Mouse (Mus musculus): ENCODE measurements at regions not wholly inside any gene's neighbourhood (a gene's known extent, or its start where the extent isn't known, plus 50 kb on each side); places are given as distances from the start of the nearest gene placed in this dataset.

DNA sequence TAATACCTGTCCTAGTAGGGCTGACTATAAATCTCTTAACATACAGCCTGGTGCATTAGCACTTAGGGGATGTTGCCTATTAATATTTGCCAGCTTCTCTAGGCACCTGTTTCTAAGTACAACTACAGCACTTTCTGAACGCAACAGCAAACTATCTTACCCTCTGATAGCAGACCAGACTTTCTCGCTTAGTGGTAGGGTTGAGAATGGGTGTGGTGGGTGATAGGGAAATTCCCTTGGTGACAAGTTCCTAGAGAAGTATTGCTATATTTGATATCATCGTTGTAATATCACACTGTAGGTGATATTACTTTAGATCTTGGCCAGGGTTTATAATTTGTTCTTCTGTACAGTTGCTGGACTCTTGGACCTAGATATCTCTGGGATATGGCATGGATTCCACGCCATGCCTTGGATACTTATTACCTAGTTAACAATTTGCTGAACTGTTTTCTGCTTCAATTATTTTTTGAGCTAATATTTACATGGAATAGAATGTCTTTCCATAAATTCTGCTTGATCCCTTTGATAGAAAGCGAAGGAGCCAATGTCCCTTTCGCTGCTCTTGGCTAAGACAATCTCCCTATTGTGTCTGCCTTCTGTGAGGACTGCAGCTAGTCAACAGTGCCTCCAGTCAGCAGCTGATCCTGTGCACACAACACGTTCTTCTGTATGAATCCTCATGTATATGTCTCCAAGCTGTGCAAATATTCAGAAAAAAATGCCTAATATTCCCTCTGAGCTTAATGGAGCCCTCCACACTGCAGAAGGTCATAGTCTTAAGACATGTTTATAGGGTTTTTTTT is 269.0 kb upstream of the Pik3r1 start:
- no peaks in the 10 kb centered on the region for H3K36me3 ChIP-seq (ENCODE audit: control insufficient read depth, insufficient read depth, low read length)
- ATAC-seq (ENCODE audit: low FRiP score, low TSS enrichment), result no peak
- no peaks in the 10 kb centered on the region for H3K9me3 ChIP-seq (ENCODE audit: control insufficient read depth, low read length)
- H3K4me2 ChIP-seq (replicated peaks; ENCODE audit: low read depth, low read length), result no peak overlapping the region
- H3K4me1 ChIP-seq (ENCODE audit: control insufficient read depth, insufficient read depth, low read length), result no peaks in the 10 kb centered on the region
- H3K27ac ChIP-seq (ENCODE audit: low read depth, low read length), result no peak overlapping the region
- no peaks in the 10 kb centered on the region for H3K27me3 ChIP-seq (ENCODE audit: control insufficient read depth, insufficient read depth, low read length)
- WGBS, result 83% methylated on average over 7 of the region's 7 CpGs
- no peak overlapping the region for H3K9ac ChIP-seq (ENCODE audit: low read depth, low read length)
- H3K4me3 ChIP-seq (ENCODE audit: low read length), result no peak overlapping the region

DNA sequence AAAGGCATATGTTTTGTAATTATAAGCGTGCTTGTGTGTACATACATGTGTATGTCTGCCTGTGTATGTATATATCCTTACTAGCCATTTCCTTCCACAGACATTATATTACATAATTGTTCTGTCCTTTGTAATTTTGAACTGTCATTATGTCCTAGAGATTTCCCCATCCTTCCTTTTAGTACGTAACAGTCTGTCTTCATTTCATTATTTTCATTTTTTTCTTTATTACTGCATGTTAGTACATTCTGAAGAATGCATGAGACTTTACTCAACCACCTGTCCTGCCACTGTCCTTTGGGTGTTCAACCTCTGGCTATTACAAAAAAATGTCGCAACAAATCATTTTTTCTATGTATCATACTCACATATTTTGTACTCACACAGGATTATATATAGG is 292.2 kb upstream of the Pik3r1 start:
- ATAC-seq (ENCODE audit: low FRiP score, low TSS enrichment), result no peak
- Histone ChIP-seq H3K4me2 (replicated peaks; ENCODE audit: low read depth, low read length) (no peak overlapping the region), H3K4me3 (ENCODE audit: low read length) (no peak overlapping the region), H3K9ac (ENCODE audit: low read depth, low read length) (no peak overlapping the region), H3K4me1 (ENCODE audit: control insufficient read depth, insufficient read depth, low read length) (no peaks in the 10 kb centered on the region), H3K27ac (ENCODE audit: low read depth, low read length) (no peak overlapping the region), H3K27me3 (ENCODE audit: control insufficient read depth, insufficient read depth, low read length) (no peaks in the 10 kb centered on the region), H3K36me3 (ENCODE audit: control insufficient read depth, insufficient read depth, low read length) (no peaks in the 10 kb centered on the region), H3K9me3 (ENCODE audit: control insufficient read depth, low read length) (no peaks in the 10 kb centered on the region)
- WGBS, result 93% methylated on average over 3 of the region's 3 CpGs

DNA sequence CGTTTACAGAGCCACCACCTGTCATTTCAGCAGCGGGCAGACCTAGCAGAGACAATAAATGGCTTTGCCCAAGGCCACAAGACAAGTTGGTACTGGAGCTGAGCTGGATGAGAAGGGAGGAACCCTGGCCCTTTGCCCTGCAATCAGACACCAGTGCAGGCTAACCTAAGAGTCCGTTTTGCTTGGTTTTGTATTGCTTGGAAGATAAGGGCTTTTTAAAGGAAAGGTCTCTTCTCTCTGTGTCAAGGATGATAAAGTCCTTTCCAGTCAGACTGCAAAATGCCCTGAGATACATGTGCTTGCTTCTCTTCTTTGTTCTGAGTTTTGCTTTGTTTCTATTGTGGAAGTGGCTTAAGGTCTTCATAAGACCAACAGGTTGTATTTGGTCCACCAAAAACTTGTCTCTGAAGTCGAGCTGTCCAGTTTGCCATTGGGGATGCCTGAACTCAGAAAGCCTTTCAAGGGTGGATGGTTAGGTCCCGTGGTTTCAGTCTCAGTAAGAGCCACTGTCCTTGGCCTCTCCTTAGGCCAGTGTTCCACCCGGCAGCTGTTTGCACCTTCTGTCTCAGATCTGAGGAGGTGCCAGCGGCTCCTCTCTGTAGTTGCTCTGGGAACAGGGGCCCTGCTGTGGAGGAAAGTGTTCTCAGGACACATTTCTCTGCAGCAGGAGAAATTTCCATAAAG is 296.7 kb upstream of the Pik3r1 start:
- no peaks in the 10 kb centered on the region for H3K27me3 ChIP-seq (ENCODE audit: control insufficient read depth, insufficient read depth, low read length)
- H3K36me3 ChIP-seq (ENCODE audit: control insufficient read depth, insufficient read depth, low read length), result no peaks in the 10 kb centered on the region
- ATAC-seq (ENCODE audit: low FRiP score, low TSS enrichment), result peak; percentile 32; the same call in 1 of the 2 replicates
- H3K4me2 ChIP-seq (replicated peaks; ENCODE audit: low read depth, low read length), result no peak overlapping the region
- WGBS, result 19% methylated on average over 7 of the region's 7 CpGs
- H3K4me3 ChIP-seq (ENCODE audit: low read length), result no peak overlapping the region
- H3K4me1 ChIP-seq (ENCODE audit: control insufficient read depth, insufficient read depth, low read length), result no peaks in the 10 kb centered on the region
- no peak overlapping the region for H3K9ac ChIP-seq (ENCODE audit: low read depth, low read length)
- H3K9me3 ChIP-seq (ENCODE audit: control insufficient read depth, low read length), result no peaks in the 10 kb centered on the region
- H3K27ac ChIP-seq (ENCODE audit: low read depth, low read length), result no peak overlapping the region

DNA sequence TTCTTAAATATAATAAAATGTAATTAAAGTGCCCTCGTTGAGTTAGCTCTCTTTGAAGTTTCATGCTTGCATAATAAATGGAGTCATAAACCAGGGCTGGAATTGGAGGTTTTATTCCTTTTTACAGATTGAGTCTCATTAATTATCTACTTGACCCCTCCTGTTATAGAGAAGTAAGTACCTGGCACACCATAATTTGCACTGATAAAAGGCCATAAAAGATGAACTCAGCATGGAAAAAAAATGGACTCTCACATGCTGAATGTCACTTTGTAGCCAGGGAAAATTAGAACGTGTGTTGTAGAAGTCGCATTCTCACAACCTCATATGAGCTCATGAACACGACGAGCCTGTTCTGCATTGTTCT is 297.2 kb upstream of the Pik3r1 start:
- WGBS, result 57% methylated on average over 5 of the region's 5 CpGs
- Histone ChIP-seq H3K9me3 (ENCODE audit: control insufficient read depth, low read length) (no peaks in the 10 kb centered on the region), H3K4me2 (replicated peaks; ENCODE audit: low read depth, low read length) (no peak overlapping the region), H3K9ac (ENCODE audit: low read depth, low read length) (no peak overlapping the region), H3K4me3 (ENCODE audit: low read length) (no peak overlapping the region), H3K27me3 (ENCODE audit: control insufficient read depth, insufficient read depth, low read length) (no peaks in the 10 kb centered on the region), H3K36me3 (ENCODE audit: control insufficient read depth, insufficient read depth, low read length) (no peaks in the 10 kb centered on the region), H3K27ac (ENCODE audit: low read depth, low read length) (no peak overlapping the region), H3K4me1 (ENCODE audit: control insufficient read depth, insufficient read depth, low read length) (no peaks in the 10 kb centered on the region)
- no peak for ATAC-seq (ENCODE audit: low FRiP score, low TSS enrichment)

DNA sequence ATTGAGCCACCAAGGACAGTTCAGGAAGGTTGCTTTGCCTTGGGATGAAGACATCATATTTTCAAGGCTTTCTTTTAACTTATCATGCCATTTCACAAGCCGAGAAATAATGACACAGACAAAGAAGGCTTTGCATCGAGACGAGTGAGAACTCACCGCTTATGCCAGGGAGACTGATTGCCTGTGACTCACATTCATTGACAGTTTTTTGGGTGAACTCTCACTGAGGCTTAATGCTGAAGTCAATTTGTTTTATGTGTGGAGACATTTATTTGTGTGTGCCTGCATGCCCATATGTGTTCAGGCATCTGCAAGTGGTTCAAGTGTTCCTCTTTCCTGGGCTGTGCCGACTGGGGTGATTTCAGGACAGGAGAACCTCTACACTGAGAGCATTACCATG is 297.8 kb upstream of the Pik3r1 start:
- Histone ChIP-seq H3K4me3 (ENCODE audit: low read length) (no peak overlapping the region), H3K9ac (ENCODE audit: low read depth, low read length) (no peak overlapping the region), H3K36me3 (ENCODE audit: control insufficient read depth, insufficient read depth, low read length) (no peaks in the 10 kb centered on the region), H3K27ac (ENCODE audit: low read depth, low read length) (no peak overlapping the region), H3K4me1 (ENCODE audit: control insufficient read depth, insufficient read depth, low read length) (no peaks in the 10 kb centered on the region), H3K9me3 (ENCODE audit: control insufficient read depth, low read length) (no peaks in the 10 kb centered on the region), H3K27me3 (ENCODE audit: control insufficient read depth, insufficient read depth, low read length) (no peaks in the 10 kb centered on the region), H3K4me2 (replicated peaks; ENCODE audit: low read depth, low read length) (no peak overlapping the region)
- ATAC-seq (ENCODE audit: low FRiP score, low TSS enrichment), result no peak
- WGBS, result 81% methylated on average over 5 of the region's 5 CpGs

DNA sequence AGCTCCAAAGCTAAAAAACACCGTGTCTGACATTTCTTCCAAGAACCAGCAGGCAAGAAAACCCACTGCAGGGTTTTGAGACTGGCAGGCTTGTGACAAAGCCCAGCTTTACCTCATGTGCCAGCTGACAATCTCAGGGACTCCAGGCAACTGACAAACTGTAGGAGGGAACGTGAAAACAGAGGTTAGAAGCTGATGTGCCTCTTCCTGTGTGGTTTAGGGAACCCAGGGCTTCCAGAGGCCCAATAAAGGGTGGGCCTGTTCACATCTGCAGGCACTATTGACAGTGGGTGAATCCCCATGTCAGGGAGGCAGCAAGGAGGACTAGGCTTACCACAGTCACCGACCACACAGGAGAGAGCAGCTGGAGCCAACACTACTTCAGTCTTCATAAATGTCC is 302.7 kb upstream of the Pik3r1 start:
- Histone ChIP-seq H3K9me3 (ENCODE audit: control insufficient read depth, low read length) (no peaks in the 10 kb centered on the region), H3K4me1 (ENCODE audit: control insufficient read depth, insufficient read depth, low read length) (no peaks in the 10 kb centered on the region), H3K4me2 (replicated peaks; ENCODE audit: low read depth, low read length) (no peak overlapping the region), H3K4me3 (ENCODE audit: low read length) (no peak overlapping the region), H3K9ac (ENCODE audit: low read depth, low read length) (no peak overlapping the region), H3K27me3 (ENCODE audit: control insufficient read depth, insufficient read depth, low read length) (no peaks in the 10 kb centered on the region), H3K36me3 (ENCODE audit: control insufficient read depth, insufficient read depth, low read length) (no peaks in the 10 kb centered on the region), H3K27ac (ENCODE audit: low read depth, low read length) (no peak overlapping the region)
- ATAC-seq (ENCODE audit: low FRiP score, low TSS enrichment), result no peak
- 56% methylated on average over 3 of the region's 3 CpGs for WGBS

DNA sequence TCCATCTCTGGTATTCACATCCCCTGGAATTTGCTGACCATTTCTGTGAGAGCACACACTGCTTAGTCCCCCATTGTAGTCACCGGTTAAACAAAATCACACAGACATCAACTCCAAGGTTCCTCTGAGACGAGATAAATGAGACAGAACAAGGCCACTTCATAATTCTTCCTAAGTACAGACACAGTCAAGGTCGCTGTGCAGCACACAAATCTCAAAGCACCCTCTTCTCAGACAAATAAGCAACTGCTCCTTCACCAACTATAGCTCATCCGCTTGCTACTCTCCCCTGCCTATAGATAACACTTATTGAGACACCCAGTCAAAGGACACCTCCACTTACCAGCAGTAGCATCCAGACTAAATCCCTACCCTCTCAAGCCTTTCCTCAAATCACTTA is 304.3 kb upstream of the Pik3r1 start:
- Histone ChIP-seq H3K4me3 (ENCODE audit: low read length) (no peak overlapping the region), H3K9me3 (ENCODE audit: control insufficient read depth, low read length) (no peaks in the 10 kb centered on the region), H3K4me1 (ENCODE audit: control insufficient read depth, insufficient read depth, low read length) (no peaks in the 10 kb centered on the region), H3K9ac (ENCODE audit: low read depth, low read length) (no peak overlapping the region), H3K27me3 (ENCODE audit: control insufficient read depth, insufficient read depth, low read length) (no peaks in the 10 kb centered on the region), H3K4me2 (replicated peaks; ENCODE audit: low read depth, low read length) (no peak overlapping the region), H3K36me3 (ENCODE audit: control insufficient read depth, insufficient read depth, low read length) (no peaks in the 10 kb centered on the region), H3K27ac (ENCODE audit: low read depth, low read length) (no peak overlapping the region)
- no peak for ATAC-seq (ENCODE audit: low FRiP score, low TSS enrichment)
- WGBS, result 68% methylated on average over 4 of the region's 4 CpGs

DNA sequence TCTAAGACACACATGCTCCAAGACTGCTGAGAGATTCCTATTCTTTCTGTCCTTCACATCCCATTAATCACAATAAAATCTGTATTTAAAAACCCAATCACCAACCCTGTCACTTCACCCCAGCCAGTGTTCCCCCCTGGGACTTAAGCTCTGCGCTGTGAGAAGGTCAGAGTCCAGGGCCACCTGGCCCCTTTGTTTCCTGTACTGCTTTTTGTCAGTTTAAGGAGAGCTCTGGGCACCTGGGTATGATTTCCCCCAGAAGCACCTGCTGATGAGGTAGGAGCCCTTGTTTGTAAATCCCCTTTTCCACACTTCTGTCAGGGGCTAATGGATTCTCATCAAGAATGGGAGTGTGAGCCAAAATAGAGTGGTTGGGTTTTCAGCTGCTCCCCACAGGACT is 319.7 kb upstream of the Pik3r1 start:
- Histone ChIP-seq H3K27me3 (ENCODE audit: control insufficient read depth, insufficient read depth, low read length) (no peaks in the 10 kb centered on the region), H3K36me3 (ENCODE audit: control insufficient read depth, insufficient read depth, low read length) (no peaks in the 10 kb centered on the region), H3K4me2 (replicated peaks; ENCODE audit: low read depth, low read length) (no peak overlapping the region), H3K4me3 (ENCODE audit: low read length) (no peak overlapping the region), H3K27ac (ENCODE audit: low read depth, low read length) (no peak overlapping the region), H3K9ac (ENCODE audit: low read depth, low read length) (no peak overlapping the region), H3K9me3 (ENCODE audit: control insufficient read depth, low read length) (no peaks in the 10 kb centered on the region), H3K4me1 (ENCODE audit: control insufficient read depth, insufficient read depth, low read length) (no peaks in the 10 kb centered on the region)
- 57% methylated on average over 1 of the region's 1 CpGs for WGBS
- no peak for ATAC-seq (ENCODE audit: low FRiP score, low TSS enrichment)

DNA sequence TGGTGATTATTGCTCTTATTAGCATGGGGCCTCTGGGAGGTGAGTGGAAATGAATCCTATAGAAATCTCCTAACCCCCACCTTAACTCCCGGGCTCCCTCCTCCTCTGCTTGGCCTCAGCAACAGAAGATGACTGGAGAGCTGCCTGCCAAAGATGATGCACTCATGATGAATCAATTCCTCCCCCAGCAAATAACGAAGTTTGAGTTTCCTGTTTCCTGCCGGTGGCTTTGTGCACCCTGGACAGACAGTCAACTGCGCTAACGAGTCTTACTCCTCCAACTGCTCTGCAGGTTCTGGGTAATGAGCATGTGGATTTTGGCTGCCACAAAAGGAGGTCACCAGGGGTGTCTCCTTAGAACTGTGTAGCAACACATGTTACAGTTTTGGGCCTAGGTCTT is 321.5 kb upstream of the Pik3r1 start:
- Histone ChIP-seq H3K27me3 (ENCODE audit: control insufficient read depth, insufficient read depth, low read length) (no peaks in the 10 kb centered on the region), H3K36me3 (ENCODE audit: control insufficient read depth, insufficient read depth, low read length) (no peaks in the 10 kb centered on the region), H3K4me1 (ENCODE audit: control insufficient read depth, insufficient read depth, low read length) (no peaks in the 10 kb centered on the region), H3K9ac (ENCODE audit: low read depth, low read length) (no peak overlapping the region), H3K9me3 (ENCODE audit: control insufficient read depth, low read length) (no peaks in the 10 kb centered on the region), H3K4me3 (ENCODE audit: low read length) (no peak overlapping the region), H3K27ac (ENCODE audit: low read depth, low read length) (no peak overlapping the region), H3K4me2 (replicated peaks; ENCODE audit: low read depth, low read length) (no peak overlapping the region)
- no peak for ATAC-seq (ENCODE audit: low FRiP score, low TSS enrichment)
- 56% methylated on average over 5 of the region's 5 CpGs for WGBS
